Mouse (Mus musculus) lung, postnatal 36 days (tissue): ENCODE data around the gene Gm13762.
"Not testable (repeated sequence)": the region's sequence is repeated elsewhere in the genome, so short reads cannot be mapped to it uniquely, and the experiment has no call there.

Source experiments
- DNase-seq: peaks from one replicate; pipeline ENCODE4 v3.0.0; 2022; ENCODE audit warnings: mixed read lengths

The Gm13762 gene

GRCm38 (mm10) chr2:88980181-88980580, at the start of gene Gm13762:
Gene Gm13762 (minus strand): TSS chr2:88980281.
- no peak for DNase-seq

- DNase-seq = not testable (repeated sequence)
Measured at GRCm38 (mm10) chr2:89021436-89021835, 41.4 kb upstream of the Gm13762 start.

GRCm38 (mm10) chr2:89018240-89018639, 38.2 kb upstream of the Gm13762 start, which contains the start of gene Olfr1216:
Gene Olfr1216 (minus strand): TSS chr2:89018340.
- DNase-seq = no peak

GRCm38 (mm10) chr2:89006873-89007272, 26.8 kb upstream of the Gm13762 start, which contains the start of gene Olfr1215:
Gene Olfr1215 (minus strand): TSS chr2:89006973.
- no peak for DNase-seq

GRCm38 (mm10) chr2:88992553-88992952, 12.5 kb upstream of the Gm13762 start, which contains the start of gene Olfr1214:
Gene Olfr1214 (minus strand): TSS chr2:88992653.
- no peak for DNase-seq

GRCm38 (mm10) chr2:88953669-88954068, 26.4 kb downstream of the Gm13762 start, which contains the start of gene Olfr1212:
Gene Olfr1212 (plus strand): TSS chr2:88953969.
- no peak for DNase-seq

GRCm38 (mm10) chr2:88938011-88938410, 42.1 kb downstream of the Gm13762 start, which contains the start of gene Olfr1211:
Gene Olfr1211 (minus strand): TSS chr2:88938111.
- no peak for DNase-seq
